Mouse (Mus musculus) urinary bladder, adult 2 months (tissue): ENCODE measurements around the gene Psme1. TPM values are rescaled to one million over a fixed set of nuclear protein-coding genes. Genes with fewer than 3 reads are reported as not detected.

Source experiments
- DNase-seq: peaks from one replicate; pipeline ENCODE4 v3.0.0; 2022; ENCODE audit warnings: low spot score
- polyA plus RNA-seq: library from polyadenylated mRNA; depleted of rRNA; stranded (reverse); fragments of >200 nt; gene quantifications from 2 replicates; pipeline ENCODE4 v1.2.3, GENCODE M21; 2012; rRNA removed

The Psme1 gene
- polyA plus RNA-seq, 1 experiment = 136 TPM

DNA sequence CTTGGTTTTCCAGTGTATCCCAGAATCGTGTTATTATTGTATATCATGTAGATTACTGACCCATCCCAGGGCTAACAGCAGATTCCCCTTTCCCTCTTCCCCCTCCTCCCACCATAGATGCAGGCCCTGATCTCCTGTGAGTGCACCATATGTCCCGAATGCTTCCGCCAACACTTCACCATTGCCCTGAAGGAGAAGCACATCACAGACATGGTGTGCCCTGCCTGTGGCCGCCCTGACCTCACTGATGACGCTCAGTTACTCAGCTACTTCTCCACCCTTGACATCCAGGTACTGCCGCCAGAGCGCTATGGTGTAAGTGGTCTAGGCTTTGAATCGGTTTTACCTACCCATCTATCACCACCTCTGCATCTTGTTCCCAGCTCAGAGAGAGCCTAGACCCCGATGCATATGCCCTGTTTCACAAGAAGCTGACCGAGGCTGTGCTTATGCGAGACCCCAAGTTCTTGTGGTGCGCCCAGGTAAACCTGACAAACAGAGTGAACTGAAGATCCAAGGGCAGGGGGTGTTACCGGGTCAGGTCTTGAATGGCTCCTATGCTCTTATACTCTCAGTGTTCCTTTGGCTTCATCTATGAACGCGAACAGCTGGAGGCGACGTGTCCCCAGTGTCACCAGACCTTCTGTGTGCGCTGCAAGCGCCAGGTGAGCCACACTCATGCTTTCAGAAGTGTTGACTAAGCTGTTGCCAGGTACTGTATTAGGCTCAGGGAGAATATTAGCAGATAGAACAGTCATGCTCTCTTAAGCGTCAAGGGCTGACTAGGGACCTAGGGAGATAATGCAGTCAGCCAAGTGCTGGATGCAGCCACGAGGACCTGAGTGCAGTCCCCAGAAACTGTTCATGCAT is 20.8 kb downstream of the Psme1 start:
- DNase-seq = no peak

DNA sequence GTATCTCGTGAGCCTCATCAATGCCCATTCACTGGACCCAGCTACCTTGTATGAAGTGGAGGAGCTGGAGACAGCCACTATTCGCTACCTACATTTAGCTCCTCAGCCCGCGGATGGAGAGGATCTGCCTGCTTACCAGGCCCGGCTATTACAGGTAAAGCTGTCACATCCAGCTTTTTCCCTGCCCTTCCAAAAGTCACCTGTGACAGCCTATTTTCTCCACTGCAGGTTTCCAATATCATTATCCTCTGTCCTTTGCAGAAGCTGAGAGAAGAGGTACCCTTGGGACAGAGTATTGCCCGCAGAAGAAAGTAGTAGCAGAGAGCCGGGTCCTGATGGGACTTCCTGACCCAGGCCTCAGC is 25.3 kb downstream of the Psme1 start, which contains the start of gene Irf9:
Gene Irf9, plus strand, starts transcription at position 301 of the 362 bp plus-strand sequence.
- DNase-seq = no peak

DNA sequence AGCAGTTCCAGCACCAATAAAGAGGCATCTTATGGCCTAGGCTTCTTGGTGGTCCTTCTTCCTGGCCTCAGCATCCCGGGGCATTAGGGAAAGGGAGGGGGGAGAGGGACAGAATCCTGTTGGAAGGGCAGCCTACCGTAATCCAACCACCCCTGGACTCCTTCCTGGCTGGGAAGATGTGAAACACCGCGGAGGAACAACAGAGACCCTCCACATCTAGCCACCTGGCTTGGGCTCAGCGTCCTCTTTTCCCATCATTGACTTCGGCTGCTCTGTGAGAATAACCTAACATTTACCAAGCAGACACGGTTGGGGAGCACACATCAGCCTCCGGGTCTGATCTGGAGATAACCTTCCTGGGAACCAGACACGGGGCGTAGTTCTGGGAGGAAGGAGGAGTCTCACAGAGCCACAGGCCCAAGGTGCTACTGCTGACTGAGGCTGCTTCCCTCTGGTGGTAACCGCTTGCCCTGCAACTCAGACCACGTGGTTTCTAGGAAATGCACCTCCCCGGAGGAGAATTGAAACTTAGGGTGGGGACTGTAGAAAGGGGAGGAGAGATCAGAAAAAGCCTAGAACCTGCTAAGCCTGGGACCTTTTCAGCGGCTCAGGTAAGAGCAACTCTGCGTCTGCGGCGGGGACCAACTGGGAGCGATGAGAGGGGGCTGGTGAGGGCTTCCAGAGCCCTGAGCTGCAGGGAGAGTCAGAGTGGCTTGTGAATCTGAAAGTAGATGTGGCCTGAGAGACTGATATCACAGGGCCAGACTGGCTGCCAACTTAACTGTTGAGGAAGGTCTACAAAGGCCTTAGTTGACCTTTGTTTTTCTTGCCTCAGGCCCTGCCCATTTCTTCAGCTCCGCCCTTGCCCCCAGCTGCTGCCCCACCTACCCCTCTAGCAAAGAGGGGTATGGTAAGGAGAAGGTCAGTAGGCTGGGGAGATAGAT is 26.0 kb downstream of the Psme1 start:
- DNase-seq = peak; percentile 67

DNA sequence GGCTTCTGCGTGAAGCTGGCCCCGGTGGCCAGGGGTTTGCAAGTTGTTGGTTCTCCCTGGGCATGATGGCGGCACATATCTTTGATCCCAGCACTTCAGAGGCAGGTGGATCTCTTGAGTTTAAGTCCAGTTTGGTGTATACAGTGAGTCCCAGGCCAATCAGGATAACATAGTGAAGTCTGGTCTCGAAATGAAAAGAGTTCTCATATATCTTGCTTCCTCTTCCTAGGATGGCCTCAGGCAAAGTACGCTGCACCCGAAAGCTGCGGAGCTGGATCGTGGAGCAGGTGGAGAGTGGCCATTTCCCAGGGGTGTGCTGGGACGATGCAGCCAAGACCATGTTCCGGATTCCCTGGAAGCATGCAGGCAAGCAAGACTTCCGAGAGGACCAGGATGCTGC is 26.9 kb downstream of the Psme1 start:
- no peak for DNase-seq

DNA sequence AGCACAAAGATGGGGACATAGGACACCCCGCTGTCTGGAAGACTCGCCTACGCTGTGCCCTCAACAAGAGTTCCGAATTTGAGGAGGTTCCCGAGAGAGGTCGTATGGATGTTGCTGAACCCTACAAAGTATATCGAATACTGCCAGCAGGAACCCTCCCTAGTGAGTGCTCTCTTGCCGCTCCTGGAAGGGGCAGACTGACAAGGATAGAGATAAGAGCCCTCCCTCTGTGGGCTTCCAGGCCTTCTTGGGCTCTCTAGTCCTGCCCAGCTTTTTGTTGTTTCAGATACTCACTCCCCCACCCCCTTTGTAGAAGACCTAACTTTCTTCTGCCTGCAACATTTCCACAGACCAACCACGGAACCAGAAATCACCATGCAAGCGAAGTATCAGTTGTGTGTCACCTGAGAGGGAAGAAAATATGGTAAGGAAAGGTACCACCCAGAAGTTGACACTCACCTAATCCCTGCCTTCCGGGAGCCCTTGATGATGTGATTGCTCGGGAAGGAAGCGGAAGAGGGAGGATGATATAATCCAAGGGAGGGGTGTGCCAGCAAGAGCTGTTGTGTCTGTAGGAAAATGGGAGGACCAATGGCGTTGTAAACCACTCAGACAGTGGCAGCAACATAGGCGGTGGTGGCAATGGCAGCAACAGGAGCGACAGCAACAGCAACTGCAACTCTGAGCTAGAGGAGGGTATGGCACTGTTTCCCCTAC is 28.0 kb downstream of the Psme1 start:
- no peak for DNase-seq

DNA sequence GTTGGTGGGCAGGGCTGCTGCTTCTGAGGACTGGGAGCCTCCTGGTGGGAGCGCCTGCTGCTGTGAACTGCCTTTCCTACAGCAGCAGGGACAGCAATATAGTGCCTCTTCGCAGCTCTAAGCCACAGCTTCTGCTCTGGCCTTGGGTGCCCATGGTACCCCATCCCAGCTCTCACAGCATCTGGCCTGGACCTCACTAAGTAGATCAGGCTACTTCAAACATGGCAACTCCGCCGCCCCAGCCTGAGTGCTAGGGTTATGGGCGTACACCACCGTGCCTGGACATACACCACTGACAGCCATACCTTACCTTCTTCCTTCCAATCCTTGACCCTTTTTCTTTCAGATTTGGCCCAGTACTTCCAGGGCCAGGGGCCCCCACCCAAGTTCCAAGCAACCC is 30.4 kb downstream of the Psme1 start:
- DNase-seq = no peak

DNA sequence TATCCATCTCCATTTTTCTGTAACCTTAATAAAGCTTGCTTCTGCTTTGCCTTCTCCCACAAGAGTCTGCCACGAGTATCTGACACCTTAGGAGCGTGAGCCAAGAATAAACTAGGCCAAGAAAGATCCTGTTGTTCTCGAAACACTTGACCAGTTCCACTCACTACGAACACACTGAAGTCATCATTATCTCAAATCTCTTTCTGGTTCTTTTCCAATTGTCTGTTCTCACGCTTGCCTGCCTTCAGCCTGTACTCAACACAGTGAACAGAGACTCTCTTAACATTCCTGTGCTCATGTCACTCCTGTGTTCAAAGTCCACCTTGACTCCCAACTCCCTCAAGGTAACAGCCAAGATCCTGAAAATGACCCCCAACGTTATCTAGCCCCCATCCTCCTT is 35.4 kb downstream of the Psme1 start:
- DNase-seq = no peak

DNA sequence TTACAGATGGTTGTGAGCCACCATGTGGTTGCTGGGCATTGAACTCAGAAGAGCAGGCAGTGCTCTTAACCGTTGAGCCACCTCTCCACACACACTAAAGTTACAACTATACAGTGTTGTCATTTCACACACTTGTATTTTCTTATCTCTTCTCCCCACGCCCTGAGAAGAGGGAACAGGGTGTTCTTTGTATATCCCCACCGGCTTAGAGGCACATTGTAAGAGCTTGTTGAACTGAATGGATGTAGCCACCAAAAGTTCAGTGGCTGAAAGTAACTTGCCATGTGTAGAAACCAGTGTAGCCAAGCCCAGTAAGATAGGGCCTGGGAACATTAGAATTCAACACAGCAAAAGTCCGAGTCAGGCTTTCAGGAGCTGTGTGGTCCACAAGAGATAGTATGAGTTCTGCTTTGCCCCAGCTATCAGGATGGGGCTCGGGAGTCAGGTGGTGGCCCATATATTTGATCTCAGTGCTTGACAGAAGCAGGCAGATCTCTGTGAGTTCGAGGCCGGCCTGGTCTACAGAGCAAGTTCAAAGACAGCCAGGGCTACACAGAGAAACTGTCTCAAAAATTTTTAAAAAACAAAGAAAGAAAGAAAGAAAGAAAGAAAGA is 36.7 kb downstream of the Psme1 start:
- no peak for DNase-seq

DNA sequence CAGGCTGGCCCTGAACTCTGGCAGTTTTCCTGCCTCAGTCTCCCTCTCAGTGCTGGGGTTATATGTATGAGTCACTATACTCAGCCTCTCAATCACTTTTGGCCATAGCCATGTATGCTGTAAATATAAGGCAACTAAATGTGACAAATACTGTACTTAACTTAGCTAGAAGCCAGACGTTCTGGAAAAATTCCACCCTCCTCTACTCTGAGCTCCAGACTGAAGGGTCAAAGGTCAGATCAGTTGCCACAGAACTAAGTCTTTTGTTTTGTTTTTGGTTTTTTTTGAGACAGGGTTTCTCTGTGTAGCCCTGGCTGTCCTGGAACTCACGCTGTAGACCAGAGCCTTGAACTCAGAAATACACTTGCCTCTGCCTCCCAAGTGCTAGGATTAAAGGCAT is 38.0 kb downstream of the Psme1 start:
- DNase-seq = no peak

DNA sequence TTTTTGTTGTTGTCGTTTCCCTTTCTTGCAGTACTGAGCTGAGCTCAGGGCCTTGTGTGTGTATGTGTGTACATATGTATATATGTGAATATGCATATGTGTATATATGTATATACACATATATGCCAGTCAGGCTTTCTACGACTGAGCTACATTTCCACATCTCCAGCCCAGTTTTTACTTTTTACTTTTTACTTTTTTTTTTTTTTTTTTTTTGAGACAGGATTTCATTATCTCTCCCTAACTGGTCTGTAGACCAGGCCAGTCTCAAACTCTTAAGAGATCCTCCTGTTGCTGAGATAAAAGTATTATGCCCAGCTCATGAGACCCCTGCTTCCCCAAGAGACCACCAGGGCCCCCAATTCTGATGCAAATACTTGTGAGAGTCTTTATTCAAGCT is 38.9 kb downstream of the Psme1 start:
- DNase-seq = no peak

DNA sequence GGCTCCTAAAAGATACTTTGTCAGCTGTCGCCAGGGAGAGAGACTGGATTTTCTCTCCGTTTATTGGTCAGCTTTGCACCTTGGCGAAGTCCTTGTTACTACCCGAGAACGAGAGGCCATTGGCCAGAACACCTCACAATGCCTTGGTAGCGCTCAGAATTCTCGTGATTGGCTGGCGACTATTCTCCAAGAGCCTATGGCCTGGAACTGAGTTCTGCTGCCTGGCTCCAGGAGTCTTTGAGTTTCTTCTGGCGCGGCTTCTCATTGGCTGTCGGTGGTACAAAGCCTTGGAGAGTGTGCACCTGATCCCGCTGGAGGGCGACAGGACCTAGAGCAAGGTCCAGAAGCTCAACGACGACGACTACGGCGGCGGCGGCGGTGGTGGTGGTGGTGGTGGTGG is 39.9 kb downstream of the Psme1 start, which contains the start of gene Rec8:
Gene Rec8, plus strand, starts transcription at position 216 of the 400 bp plus-strand sequence.
- DNase-seq = no peak

DNA sequence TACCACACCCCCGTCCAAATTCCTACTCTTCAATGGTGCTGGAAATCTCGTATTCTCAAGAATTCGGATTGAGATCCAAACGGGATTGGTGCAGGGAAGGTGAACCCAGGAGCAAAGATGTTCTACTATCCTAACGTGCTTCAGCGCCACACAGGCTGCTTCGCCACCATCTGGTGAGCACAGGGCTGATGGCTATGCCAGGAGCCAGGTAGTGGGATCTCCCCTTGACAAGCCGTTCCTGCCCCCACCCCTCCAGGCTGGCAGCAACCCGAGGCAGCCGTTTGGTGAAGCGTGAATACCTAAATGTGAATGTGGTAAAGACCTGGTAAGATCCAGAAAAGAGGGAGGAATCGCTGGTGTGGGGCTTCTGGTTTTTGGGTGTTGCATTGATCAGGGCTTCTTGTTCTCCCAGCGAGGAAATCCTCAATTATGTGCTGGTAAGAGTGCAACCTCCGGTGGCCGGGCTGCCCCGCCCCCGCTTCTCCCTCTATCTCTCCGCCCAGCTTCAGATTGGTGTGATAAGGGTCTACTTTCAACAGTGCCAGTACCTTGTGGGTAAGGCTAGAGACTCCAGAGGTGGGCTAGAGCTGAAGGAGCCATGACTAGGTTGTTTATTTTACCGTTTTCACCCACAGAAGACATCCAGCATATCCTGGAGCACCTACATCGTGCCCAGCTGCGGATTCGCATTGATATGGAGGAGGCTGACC is 40.7 kb downstream of the Psme1 start:
- no peak for DNase-seq

DNA sequence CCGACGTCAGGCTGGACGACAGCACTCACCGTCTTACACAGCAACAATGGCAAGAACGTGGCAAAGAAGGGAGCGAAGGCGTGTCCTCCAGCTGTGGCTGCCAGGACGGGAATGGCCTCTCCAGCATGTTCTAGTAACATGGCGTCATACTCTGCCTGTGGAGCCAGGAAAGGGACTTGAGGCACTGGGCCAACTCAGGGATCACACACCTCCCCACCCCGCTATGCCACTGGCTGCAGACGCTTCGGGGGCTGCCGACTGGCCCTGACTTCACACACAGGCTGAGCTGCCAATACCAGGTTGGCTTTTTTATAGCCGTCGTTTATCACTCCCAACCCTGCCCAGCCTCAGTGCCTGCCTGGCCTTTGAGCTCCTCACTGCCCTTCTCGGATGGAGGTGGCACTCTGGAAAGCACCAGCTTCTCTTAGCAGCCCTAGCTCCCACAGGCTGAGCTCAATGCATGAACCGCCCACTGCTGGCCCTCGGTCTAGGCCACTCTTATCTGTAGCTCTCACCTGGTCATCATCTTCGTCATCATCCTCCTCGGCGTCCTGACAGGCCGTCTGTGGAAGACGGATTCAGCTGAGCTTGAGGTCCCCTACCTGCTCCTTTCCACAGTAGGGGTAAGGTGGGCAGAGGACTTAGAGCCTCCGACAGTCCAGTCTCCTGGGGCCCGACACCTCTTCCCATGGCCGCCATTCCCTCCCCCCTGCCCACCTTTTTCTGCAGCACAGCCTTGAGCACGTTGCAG is 50.3 kb downstream of the Psme1 start:
- DNase-seq = no peak

DNA sequence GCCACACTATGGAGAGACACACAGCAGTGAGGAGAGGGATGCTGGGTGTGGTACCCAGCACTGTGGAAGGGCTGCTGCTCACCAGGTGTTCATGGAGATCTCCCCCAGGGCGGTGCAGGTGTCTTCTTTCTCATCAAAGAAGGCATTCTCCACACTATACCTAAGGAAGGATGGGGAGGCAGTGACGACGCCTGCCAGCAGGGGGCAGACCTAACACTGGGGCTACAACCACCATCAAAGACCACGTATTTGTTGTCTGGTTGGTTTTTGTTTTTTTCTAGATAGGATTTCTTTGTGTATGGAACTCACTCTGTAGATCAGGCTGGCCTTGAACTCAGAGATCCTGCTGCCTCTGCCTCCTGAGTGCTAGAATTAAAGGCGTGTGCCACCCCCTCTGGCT is 51.4 kb downstream of the Psme1 start:
- no peak for DNase-seq

Other genes with a start within 250 kb of the Psme1 start
- 38.9 and 44.7 TPM in 2 replicates for gene Dhrs4, start 99.4 kb upstream of the Psme1 start, polyA plus RNA-seq
- 2.5 and 2.6 TPM in 2 replicates for gene Carmil3, start 87.5 kb upstream of the Psme1 start, polyA plus RNA-seq
- 2.5 and 3.0 TPM in 2 replicates for gene Cpne6, start 67.7 kb upstream of the Psme1 start, polyA plus RNA-seq
- not detected in 2 replicates for gene Nrl, start 53.1 kb upstream of the Psme1 start, polyA plus RNA-seq
- 44.7 and 52.2 TPM in 2 replicates for gene Pck2, start 37.9 kb upstream of the Psme1 start, polyA plus RNA-seq
- gene Dcaf11, start 18.1 kb upstream of the Psme1 start, polyA plus RNA-seq = 87.0 and 88.2 TPM in 2 replicates
- 0.55 and 1.1 TPM in 2 replicates for gene A730061H03Rik, start 17.7 kb upstream of the Psme1 start, polyA plus RNA-seq
- 0.25 TPM in 1 of 2 replicates, not detected in the other for gene Fitm1, start 2.5 kb upstream of the Psme1 start, polyA plus RNA-seq
- gene Emc9, start 7.2 kb downstream of the Psme1 start, polyA plus RNA-seq = 19.3 and 21.2 TPM in 2 replicates
- 134 and 144 TPM in 2 replicates for gene Psme2, start 13.0 kb downstream of the Psme1 start, polyA plus RNA-seq
- 15.7 and 20.4 TPM in 2 replicates for gene Rnf31, start 13.6 kb downstream of the Psme1 start, polyA plus RNA-seq
- gene Irf9, start 25.4 kb downstream of the Psme1 start, polyA plus RNA-seq = 29.5 and 35.1 TPM in 2 replicates
- gene Rec8, start 39.9 kb downstream of the Psme1 start, polyA plus RNA-seq = 2.8 and 3.3 TPM in 2 replicates
- gene Ipo4, start 57.8 kb downstream of the Psme1 start, polyA plus RNA-seq = 79.9 and 83.8 TPM in 2 replicates
- 0.89 and 1.7 TPM in 2 replicates for gene Gm49378, start 59.8 kb downstream of the Psme1 start, polyA plus RNA-seq
- 46.6 and 47.0 TPM in 2 replicates for gene Tm9sf1, start 65.7 kb downstream of the Psme1 start, polyA plus RNA-seq
- 1.1 and 1.4 TPM in 2 replicates for gene Tssk4, start 72.1 kb downstream of the Psme1 start, polyA plus RNA-seq
- 37.0 and 42.4 TPM in 2 replicates for gene Mdp1, start 82.4 kb downstream of the Psme1 start, polyA plus RNA-seq
- 28.1 and 32.9 TPM in 2 replicates for gene Gmpr2, start 93.8 kb downstream of the Psme1 start, polyA plus RNA-seq
- 250 and 278 TPM in 2 replicates for gene Nedd8, start 94.0 kb downstream of the Psme1 start, polyA plus RNA-seq
- gene Tinf2, start 103.7 kb downstream of the Psme1 start, polyA plus RNA-seq = 19.2 and 22.9 TPM in 2 replicates
- 1.1 and 1.4 TPM in 2 replicates for gene Tgm1, start 135.8 kb downstream of the Psme1 start, polyA plus RNA-seq
- 25.9 and 34.6 TPM in 2 replicates for gene Rabggta, start 144.1 kb downstream of the Psme1 start, polyA plus RNA-seq
- 75.5 and 83.1 TPM in 2 replicates for gene Dhrs1, start 167.6 kb downstream of the Psme1 start, polyA plus RNA-seq
- 13.8 TPM in 2 replicates for gene Nop9, start 167.6 kb downstream of the Psme1 start, polyA plus RNA-seq
- gene Cideb, start 180.3 kb downstream of the Psme1 start, polyA plus RNA-seq = 0.18 and 0.25 TPM in 2 replicates
- 0.06 TPM in 2 replicates for gene Ltb4r2, start 183.3 kb downstream of the Psme1 start, polyA plus RNA-seq
- 1.6 and 1.7 TPM in 2 replicates for gene Ltb4r1, start 187.8 kb downstream of the Psme1 start, polyA plus RNA-seq
- 7.2 and 9.4 TPM in 2 replicates for gene Adcy4, start 206.0 kb downstream of the Psme1 start, polyA plus RNA-seq
- 7.0 and 8.9 TPM in 2 replicates for gene Ripk3, start 210.7 kb downstream of the Psme1 start, polyA plus RNA-seq
- gene Nfatc4, start 245.0 kb downstream of the Psme1 start, polyA plus RNA-seq = 37.9 and 44.3 TPM in 2 replicates